Mouse (Mus musculus) testis, adult 2 months (tissue): ENCODE data around the gene Nbeal2.

Experiments used
- CTCF ChIP-seq: fragments of 200-500 bp; IDR thresholded peaks from 2 replicates; pipeline ENCODE4 v1.5.1; 2012; ENCODE audit warnings: low read depth, mild to moderate bottlenecking, inconsistent platforms, low read length, moderate library complexity; ENCODE audit not compliant: control insufficient read depth, insufficient read depth, insufficient replicate concordance
- POLR2A ChIP-seq: fragments of 200-500 bp; IDR thresholded peaks from 2 replicates; pipeline ENCODE4 v1.6.1; 2012; ENCODE audit warnings: low read depth, mild to moderate bottlenecking, inconsistent platforms, low read length, moderate library complexity; ENCODE audit not compliant: control insufficient read depth

DNA sequence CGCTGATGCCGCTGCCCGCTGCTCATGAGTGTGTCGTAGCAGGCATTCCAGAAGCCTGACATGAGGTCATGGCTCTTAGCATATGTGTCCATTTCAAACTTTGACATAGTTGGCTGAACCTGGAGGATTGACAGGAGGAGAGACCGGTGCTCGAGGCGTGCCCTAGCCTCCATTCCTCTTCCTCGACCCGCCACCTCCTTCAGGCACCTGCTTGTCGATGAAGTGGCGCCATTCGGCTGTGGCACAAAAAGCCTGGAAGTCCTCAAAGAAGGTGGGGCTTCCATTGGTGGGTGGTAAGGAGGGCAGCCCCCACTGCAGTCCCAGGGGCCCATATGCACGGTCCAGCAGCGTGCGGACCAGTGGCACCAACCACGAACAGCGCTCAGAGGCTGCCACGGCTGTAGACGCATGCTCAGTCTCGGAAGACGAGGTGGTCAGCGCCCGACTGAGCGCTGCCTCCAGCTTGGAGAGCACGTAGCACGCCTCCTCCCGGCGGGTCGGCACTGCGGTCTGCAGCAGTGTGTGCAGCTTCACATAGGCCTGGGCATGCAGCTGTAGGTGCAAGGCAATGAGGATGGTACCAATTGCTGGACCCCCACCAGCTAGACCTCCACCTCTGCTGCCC lies 22.2 kb downstream of the Nbeal2 start:
- TF ChIP-seq POLR2A (no peak), CTCF (no peak)
